Mouse (Mus musculus): Measurements from ENCODE around the gene C4bp.
"Not testable (repeated sequence)": the region's sequence is repeated elsewhere in the genome, so short reads cannot be mapped to it uniquely, and the experiment has no call there.

Gene C4bp

DNA sequence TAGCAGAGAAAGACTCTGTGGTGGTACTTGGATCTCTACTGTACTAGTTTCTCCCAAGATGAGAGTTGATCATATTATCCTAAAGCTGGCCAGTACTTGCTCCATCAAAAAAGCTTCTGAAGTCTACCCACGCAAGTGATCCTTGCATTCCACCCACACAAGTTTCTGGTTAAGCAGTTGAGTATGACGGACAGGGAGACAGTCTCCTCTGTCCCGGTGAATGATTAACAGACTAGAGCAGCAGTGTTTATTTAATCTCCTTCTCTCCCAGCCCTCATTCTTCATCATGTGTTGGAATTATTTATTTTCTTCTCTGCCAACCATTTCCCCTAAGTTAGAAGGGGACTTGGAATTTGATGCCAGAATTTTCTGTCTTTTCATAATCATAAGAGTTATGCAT, at the start of gene C4bp:
TSS of gene C4bp (minus strand) at position 179 of the 400 bp plus-strand sequence.
- DNase-seq (ENCODE audit: low read depth, low spot score), result no peak

DNA sequence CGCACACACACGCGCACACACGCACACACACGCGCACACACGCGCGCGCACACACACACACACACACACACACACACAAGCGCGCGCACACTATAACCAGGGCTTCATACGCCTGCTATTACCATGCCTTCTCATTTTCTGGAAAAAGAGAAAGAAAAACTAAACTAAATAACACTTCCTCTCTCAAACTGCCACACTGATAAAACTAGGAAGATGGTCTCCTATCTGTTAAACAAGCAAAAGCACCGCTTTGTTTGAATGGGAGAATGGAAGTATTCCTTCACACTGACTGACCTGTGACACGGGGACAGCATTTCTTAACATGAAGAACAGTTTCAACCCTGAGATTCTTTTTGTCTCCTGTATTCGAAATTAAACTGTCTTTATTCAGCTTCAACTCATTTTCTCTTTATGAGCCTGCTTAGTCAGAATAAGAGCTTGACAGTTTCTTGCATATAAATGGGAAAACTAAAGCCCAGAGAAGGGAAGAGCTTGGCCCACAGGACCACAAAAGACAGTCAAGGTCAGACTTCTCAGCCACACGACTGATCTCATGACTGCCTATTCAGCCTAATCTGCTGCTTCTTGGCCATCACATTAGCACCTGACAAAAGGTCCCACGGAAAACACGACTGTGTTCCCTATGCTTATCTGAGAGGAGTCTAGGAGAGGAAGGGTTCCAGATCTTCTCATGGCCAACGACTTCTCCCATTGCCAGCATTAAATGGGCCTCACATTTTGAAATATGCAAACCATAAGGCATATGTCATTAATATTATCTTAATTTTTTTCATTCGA, 49.0 kb upstream of the C4bp start:
- DNase-seq (ENCODE audit: low read depth, low spot score), result no peak

DNA sequence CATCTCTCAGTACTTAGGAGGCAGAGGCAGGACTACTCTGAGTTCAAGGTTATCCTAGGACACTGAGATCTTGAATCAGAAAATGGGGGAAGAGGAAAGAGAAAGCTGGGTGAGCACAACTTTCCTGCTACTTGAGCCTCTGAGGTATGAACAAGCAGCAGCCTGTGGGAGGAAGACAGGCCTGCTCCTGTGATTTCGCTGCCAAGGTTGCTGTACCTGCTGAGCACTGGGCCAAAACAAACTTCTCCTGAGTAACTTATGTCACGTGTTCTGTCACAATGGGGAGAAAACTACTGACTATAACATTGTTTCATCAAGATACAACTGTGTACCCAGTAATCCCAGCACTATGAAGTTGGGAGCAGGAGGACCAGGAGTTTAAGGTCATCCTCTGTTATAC, 42.2 kb upstream of the C4bp start:
- no peak for DNase-seq (ENCODE audit: low read depth, low spot score)

DNA sequence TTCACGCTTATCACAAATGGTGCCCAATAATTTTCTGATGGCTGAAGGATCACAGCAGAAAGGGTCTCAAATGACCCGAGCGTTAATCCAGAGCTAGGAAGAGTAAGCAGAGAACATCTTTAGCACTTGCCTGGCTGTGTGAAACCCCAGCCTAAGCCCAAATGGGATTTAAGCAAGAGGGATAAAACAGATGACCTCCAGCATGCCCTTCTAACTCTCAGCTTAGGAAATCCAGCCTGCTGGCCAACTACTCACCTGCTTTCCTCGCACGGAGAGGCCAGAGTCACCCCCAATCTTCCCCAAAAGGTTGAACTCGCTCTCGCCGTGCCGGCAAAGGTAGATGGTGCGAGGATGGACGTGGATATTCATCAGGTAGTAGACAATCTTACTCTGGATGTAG, 40.5 kb upstream of the C4bp start:
- no peak for DNase-seq (ENCODE audit: low read depth, low spot score)

DNA sequence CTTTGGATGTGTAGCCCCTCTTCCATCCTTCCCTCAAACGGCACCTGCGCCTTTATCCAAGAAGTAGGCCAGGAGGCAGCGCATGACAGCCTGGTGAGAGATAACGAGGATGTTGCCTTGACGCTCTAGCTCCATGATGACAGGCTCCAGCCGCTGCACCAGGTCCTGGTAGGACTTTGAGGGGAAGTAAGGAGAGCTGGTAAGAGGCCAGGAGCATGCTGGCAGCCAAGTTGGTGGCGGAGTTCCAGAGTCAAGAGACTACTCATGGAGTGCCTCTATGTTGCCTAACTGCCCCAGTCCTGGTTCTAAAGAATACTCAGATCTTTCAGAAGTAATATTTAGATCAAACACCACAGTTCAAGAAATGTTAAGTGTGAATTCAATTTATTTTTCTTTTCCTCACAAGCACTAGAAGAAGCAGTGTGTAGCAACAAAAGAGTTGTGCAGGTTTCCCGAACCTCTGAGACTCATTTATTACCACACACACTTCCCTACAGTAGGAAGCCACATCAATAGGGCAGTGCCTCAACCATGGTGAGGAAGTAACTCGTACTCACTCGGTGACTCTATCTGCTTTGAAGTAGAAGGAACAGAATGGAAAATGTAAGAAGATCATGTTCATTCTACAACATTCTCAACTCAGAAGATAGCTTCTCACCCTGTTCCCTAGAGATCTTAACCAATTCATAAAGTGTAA, 38.7 kb upstream of the C4bp start:
- DNase-seq (ENCODE audit: low read depth, low spot score), result no peak

DNA sequence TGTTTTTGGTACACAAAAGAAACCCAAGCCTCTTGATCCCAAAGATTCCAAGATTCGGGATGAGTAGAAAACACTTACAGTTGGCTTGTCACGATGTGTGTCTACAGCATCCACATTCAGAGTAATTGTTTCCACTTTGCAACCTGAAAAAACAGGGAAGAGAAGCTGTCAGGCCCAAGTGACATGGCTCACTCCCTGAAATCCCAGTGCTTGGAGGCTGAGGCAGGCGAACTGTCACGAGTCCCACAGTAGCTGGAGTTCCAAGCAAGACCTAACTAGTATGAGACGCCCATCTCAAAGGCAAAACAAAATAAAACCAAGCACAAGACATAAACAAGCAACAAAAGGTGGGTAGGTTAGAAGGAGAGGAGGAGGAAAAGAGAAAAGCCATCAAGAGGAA, 37.2 kb upstream of the C4bp start:
- no peak for DNase-seq (ENCODE audit: low read depth, low spot score)

DNA sequence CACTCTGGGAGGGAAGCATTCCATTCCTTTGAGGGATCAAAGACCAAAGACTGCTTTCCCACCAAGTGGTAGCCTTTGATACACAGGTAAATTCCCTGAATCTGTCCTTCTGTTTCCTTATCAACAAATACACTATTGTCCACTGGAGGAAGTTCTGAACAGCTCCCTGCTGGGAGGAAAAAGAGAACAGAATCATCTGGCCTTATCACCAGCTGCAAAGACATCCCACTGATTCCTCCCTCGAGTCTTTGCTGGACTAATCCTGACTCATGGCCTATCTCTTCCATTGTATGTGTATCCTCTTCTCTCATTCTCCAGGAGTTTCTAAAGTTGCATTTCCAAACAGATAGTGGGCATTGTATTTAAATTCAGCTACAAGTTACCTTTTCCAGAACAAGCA, 22.5 kb upstream of the C4bp start:
- DNase-seq (ENCODE audit: low read depth, low spot score), result no peak

DNA sequence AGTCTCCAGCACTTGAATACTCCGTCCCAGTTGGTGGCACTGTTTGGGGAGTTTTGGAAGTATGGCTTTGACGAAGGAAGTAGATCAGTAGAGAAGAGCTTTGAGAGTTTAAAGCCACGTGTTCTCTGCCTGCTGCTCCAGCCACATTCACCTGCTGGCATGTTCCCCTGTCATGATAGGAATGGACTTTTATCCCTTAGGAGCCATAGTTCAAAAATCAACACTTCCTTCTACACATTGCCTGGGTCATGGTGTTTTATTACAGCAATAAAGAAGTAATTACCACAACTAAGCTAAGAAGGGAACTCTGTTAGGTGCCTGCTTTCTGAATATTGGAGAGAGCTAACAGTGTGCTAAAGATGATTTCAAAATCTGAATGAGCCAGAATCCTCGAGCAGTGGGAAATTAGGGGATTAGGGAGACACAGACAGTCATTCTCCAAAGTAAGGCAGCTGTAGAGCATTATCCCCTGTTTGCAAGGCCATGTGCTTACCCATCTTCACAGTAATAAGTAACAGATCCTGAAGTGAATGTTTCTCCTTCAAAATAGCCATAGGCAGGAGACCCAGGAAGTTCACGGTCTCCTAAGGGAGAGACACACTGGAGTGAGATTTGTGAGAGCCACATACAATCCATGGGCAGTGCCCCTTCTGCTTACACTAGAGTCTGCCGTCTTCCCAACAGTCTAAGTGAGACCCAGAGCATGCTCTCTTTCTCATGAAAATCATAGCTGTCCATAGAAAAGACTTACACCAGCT, 20.4 kb upstream of the C4bp start:
- DNase-seq (ENCODE audit: low read depth, low spot score), result no peak

DNA sequence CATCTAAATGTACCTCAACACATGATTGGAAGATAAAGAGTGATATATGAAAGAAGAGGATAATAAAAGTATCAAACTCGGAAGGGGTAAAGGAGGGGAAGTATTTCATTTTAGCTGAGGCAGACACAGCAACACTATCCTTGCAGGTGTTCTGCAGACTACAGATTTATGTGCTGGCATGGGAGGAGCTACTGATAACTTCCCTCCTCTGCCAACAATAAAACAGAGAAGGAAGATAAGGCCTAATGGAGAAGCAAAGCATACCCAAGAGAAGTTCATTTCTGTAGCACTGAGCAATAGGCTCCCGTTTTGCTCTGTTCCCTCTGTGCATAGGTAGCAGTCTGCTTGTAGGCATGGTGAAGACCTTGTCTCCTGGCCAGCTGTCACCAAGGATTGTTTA, 19.6 kb upstream of the C4bp start:
- no peak for DNase-seq (ENCODE audit: low read depth, low spot score)

DNA sequence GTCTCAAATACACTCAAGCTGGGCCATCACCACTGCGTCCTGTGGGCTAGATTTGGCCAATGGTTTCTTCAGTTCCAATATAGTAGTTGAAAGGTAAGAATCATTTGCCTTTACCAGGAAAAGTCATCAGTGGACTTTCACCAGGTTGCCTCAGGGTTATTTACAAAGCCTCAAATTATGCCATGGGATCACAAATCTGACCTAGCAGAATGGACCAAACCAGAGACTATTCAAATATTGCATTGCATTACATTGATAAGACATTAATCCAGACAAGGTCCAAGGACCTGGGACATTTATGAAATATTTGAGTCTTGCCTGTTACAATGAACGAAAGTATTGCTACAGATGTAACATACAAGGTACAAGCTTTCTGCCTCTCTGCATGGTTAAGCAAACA, 17.1 kb upstream of the C4bp start:
- DNase-seq (ENCODE audit: low read depth, low spot score), result no peak

DNA sequence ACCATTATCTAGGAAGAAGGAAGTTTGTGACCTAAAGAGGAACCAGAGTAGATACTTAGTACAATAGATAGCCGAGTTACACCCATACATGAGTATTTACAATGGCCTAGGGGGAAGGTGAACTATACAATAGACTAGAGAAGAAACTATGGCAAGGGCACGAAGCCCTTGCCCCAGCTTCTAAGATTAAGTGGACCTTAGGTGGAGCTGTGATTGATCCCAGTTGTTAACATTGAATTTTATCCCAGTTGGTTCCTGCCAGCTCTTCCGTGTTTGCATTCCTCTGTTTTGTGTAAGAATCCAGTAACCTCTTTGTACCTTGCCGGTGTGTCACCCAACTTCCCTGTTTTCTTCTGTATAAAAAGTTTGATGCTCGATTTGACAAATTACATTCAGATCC, 2.1 kb upstream of the C4bp start:
- DNase-seq (ENCODE audit: low read depth, low spot score), result not testable (repeated sequence)

DNA sequence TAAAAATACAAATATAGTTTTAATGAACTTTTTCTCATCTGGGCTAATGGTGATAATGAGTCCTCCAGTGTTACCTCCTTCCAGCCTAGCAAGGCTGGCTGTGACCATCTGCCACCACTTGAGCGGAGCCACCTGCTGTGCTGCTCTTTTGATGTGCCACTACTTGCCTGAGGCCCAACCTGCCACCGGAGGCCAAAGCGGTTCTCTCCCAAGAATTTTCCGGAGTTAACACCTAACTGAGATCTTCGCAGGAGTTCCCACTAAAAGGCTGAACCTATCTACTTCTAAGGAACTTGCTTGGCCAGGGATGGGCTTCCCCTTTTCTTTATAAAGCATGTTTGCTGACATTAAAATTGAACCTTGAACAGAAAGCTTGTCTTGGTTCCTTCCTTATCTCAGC, 1.8 kb downstream of the C4bp start:
- DNase-seq (ENCODE audit: low read depth, low spot score), result not testable (repeated sequence)

DNA sequence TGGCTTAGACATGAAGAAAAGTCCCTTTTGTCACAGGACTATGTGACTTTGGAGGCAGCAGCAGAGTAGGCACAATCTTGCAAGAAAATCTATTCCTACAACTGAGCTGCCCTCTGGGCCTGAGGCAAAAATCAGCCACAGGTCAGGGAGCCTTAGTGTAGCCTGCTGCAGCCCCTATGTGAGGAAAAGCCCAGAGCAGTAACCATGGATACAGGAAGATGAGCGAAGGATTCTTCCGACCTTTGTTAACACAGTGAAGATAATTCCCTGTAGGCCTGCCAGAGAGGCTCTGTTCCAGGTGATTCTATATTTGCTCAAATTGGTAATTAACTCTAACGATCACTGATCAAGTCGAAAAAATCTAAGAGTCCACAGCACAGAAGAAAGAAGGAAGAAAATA, 17.3 kb downstream of the C4bp start:
- DNase-seq (ENCODE audit: low read depth, low spot score), result no peak

DNA sequence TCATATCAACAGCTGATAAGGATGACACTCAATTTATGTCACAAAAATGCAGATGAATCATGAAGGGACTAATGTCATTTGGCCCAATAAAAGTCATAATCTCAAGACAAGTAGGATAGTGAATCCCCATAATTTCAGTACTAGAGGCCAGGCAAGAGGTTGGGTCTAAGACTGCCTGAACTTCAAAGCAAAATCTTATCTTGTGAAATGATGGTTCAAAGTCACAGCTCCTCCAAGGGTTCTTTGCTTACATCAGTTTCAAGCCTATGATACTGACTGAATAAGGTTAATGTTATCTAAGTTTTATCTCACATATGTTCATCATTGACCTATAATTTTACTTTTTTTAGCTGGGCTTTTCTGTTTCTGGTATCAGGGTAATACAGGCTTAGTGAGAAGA, 20.5 kb downstream of the C4bp start:
- no peak for DNase-seq (ENCODE audit: low read depth, low spot score)

DNA sequence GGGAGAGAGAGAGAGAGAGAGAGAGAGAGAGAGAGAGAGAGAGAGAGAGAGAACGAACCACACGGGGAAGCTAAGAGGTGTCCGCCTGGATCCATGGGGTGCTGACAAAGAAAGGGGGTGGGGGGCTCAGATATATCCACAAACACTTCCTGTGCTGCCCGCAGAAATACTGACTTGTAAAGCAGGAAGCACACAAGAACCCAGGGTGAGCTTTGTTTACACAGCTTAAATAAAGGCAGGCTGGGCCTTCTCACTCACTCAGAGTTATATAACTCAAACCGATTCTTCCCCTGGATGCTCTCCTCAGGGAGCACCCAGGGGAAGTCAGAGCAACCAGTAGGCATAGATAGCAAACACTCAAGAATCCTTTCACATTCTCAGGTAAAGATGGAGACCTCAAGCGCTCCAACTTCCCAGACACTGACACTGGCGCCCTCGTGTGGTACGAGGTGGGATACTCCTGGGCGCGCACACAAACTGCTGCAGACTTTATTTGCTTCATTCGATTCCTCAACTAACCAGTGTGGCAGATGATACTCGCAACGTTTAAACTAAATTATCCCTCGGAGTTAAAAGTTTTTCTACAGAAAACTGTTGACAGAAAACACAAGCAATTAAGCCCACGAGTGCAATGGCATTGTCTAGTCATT, 27.5 kb downstream of the C4bp start:
- peak; percentile 69 for DNase-seq (ENCODE audit: low read depth, low spot score)

DNA sequence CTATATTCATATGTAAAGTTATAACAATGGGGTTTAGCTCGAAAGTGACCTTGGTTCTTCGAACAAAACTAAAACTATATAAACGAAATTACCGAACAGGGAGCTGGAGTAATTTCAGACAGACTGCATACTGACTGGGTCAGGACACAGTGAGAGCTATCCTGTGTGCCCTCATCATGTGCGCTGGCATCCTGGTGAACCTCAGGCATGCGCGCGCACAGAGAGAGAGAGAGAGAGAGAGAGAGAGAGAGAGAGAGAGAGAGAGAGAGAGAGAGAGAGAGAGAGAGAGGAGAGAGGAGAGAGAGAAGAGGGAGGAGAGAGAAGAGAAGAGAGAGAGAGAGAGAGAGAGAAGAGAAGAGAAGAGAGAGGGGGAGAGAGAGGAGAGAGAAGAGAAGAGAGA, 28.1 kb downstream of the C4bp start:
- no peak for DNase-seq (ENCODE audit: low read depth, low spot score)

DNA sequence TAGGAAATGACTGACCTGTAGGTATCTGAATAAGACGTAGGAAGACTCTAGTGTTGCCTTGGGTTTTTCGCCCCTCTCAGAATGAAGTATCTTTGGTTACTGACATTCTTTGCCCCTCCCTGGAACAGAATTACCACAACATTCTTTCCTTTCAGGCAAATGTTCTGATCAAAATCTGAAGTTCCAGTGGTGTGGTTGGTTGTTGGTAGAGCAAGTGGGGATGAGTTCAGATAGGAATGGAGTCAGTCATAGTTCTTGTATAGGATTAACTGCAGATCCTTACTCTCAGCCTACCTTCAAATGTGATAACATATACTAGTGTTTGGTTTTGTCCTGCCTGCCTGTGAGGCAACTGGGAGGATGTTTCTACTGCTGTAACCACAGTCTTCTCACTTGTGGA, 31.9 kb downstream of the C4bp start, which contains the start of gene Zp3r:
TSS of gene Zp3r (minus strand) at position 101 of the 400 bp plus-strand sequence.
- no peak for DNase-seq (ENCODE audit: low read depth, low spot score)

DNA sequence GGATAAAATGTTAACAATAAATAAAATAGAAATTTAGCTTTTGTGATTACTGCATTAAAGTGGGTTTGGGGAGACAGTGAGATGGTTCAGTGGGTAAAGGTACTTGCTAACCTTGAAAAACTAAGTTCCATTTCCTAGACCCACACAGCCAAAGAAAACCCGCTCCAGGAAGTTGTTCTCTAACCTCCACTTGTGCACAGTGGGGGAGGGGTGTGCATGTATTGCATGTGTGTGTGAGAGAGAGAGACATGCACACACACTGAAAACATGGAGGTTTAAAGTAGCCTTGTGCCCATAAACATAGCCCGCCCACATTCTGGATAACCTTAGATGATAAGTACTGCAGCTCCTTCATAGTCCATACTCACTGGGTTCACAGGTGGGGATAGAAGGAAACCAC, 65.1 kb downstream of the C4bp start:
- no peak for DNase-seq (ENCODE audit: low read depth, low spot score)

DNA sequence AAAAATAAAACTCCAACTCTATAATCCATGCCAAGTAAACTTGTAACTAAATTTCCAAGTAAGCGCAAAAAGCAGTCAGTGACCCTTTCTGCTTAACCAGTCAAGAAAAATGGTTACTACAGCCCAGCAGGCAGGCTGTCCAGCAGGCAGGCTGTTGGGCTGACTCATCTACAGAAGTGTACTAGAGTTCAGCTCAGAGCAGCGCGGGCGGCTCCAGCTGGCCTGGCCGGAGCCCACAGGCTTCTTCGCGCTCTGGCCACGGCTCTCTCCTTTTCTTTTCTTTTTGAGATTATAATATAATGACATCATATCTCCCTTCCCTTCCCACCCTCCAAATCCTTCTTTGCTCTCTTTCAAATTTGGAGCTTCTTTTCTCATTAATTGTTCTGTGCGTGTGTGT, 72.8 kb downstream of the C4bp start:
- DNase-seq (ENCODE audit: low read depth, low spot score), result no peak
